Mouse (Mus musculus) right cerebral cortex, postnatal 4 days (tissue): Measurements from ENCODE around the gene 7530416G11Rik.

ENCODE experiments used
- DNase-seq: peaks from one replicate; pipeline ENCODE4 v3.0.0-alpha.2; 2022

7530416G11Rik gene

GRCm38 (mm10) chr15:85503127-85503526 lies at the start of gene 7530416G11Rik:
7530416G11Rik (minus strand) TSS chr15:85503227.
- DNase-seq, result no peak

- no peak for DNase-seq
Observed at GRCm38 (mm10) chr15:85546500-85546899, 43.5 kb upstream of the 7530416G11Rik start.

- DNase-seq, result no peak
Observed at GRCm38 (mm10) chr15:85545369-85545768, 42.3 kb upstream of the 7530416G11Rik start.

DNA sequence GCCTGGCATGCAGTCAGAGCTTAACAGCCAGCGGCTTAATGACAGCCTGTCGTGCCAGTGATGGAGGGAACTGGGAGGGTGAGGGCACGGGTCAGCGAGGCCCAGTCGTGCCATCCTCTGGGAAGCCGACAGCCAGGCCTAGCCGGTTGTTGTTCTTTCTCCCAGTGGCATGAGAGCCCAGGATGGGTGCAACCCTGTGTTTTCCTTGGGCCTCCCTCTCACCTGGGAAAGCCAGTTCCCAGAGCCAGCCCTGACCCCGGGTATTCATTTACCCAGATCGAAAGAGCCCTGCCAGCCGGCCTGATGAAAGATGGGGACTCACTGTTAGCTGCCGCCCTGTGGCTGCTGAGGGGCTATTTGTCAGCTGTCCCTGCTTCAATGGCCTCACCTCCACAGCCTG lies 35.1 kb upstream of the 7530416G11Rik start:
- no peak for DNase-seq

DNA sequence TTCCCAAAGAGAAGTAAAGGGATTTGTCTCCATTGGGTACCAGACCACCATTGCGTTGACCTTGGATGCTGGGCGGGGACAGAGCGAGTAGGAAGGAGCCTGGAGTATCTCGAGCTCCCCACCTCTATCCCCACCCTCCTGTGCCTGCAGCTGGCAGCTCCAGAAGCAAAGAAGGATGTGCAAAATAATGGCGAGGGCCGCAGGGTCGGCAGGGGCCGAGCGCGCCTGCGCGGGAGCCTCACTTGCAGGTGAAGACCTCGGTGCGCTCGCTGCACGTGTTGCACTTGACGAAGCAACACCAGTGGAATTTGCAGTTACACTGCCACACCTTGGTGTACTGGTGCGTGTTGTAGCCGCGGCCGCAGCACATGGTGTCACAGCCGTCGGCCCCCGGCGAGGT lies 34.1 kb upstream of the 7530416G11Rik start:
- no peak for DNase-seq

GRCm38 (mm10) chr15:85534646-85535045 lies 31.6 kb upstream of the 7530416G11Rik start:
- DNase-seq, result no peak

DNA sequence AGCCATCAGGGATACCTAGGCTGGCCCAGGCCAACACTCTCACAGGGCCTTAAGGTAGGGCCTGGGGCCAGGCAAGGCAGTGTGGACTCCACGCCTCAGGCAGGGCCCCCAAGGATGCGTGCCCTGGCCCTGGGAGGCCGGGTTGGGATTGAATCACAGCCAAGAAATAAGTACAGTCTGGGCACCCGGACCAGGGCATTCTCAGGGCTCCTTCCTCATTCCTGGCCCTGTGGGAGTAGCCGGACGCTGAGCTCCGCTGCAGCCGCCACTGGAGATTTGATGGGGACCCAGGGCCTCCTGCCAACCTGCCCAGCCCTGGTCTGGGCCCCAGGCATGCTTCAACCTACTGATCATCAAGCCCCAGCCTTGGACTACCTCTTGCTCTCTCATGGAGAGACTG lies 31.2 kb upstream of the 7530416G11Rik start:
- DNase-seq, result no peak

DNA sequence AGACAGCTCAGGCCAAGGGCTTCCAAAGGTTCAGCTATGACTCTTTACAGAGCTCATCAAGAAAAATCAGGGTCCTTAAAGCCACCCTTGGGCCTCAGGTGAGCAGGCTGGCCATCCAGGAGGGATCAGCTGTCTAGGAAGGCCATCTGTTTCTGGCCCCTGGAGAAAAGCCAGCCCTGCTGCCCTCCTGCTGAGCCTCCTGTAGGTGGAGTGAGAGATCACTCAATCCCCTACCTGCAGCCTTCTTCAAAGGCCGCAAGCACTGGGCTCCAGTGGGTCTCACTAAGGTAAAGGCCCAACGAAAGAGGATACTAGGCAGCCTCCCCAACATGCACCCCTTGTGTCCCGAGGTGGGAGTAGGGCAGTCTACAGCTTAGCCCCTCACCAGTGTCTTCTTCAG lies 29.0 kb upstream of the 7530416G11Rik start:
- no peak for DNase-seq

DNA sequence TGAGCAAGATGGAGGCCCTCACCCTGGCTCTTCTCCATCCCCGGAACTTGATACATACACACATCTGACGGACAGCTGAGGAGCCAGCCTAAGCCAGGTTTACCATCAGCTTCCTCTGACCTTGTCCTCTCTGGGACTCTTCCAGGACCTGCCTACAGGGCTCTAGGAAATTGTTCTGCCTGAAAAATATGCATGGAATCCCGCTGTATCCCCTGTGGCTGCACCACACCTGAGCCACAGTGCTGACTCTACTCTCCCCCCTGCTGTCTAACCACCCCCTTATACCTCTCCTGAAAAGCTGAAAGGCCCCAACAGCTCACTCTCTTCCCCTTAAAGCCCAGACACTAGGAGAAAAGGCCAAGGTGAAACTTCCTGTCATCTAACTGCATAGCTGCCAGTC lies 26.9 kb upstream of the 7530416G11Rik start:
- no peak for DNase-seq

DNA sequence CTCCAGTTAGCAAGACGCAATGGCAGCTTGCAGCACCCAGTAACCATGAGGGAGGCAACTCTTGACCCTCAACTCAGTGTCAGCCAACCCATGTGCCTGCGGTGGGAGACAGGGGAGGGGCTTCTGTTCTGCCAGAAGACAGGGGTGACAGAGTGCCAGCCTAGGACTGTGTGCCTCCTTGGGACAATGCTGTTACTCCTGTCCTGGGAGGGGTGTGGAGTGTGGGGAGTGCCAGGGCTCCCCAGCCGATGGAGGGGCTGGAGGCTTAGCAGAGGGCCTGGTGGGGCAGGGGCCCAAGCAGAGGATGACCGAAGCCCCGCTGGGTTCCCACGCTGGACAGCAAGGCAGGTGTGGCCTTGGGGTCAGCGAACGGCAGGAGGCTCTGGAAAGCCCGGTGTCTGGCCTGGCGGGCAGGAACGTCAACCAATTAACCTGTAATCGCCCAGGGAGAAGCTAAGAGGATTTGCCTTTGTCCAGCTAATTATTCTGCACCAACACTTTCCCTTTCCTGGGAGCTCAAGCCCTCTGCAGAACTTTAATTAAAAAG lies 21.4 kb upstream of the 7530416G11Rik start:
- no peak for DNase-seq

DNA sequence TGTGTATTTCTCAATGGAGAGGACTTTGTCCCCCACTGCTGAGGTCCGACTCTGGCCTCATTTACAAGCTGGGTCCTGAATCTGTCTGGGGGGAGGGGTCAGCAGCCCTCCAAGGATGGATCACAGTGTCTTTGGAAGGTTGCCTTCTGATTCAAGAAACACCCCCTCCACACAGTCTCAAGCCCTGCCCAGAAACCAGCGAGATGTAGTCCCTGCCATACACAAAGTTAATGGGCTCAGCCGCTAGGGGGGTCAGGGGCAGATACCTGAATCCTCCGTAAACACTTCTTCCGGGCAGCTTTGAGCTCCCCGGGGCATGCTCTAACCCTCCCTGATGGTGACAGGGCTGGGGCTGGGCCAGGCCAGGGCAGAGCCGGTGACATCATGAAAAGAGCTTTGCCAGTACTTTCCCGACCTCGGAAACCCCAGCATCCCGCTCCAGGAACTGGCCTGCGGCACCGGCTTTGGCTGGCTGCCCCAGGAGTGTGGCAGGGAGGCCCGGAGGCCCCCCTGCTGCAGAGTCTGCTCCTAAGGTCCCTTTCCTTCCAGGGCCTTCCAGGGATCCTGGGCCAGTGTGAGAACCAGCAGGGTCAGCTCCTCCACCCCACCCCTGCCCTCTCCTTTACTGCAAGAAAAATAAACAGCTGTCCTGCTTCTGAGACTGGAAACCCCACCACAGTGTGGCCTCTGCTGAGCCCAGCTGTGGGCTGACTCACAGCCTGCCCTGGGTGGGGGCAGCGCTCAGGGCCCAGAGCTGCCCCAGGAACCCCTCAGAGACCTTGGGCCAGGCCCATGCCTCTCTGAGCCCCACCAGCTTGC lies 20.4 kb upstream of the 7530416G11Rik start:
- peak; percentile 39 for DNase-seq

GRCm38 (mm10) chr15:85519438-85519837 lies 16.4 kb upstream of the 7530416G11Rik start:
- DNase-seq, result no peak

- DNase-seq, result no peak
Observed at GRCm38 (mm10) chr15:85507370-85508014, 4.5 kb upstream of the 7530416G11Rik start.

DNA sequence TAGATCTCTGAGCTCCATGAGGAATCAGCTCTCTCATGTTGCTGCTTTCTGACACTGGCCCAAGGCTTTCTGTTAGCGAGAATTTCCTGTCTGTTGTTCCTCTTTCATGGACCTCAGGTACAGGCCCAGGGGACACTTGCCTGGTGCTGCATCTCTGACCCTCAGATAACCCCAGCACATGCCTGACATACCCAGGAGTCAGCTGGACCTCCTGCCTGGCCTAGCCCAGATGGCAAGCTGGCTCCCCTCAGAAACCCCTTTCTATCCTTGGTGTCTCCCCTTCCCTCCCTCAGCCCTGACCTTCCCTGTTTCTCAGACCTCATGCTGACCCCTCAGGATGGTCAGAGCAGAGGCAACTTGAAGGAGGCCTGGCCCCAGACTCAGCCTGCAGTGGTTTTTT lies 3.7 kb upstream of the 7530416G11Rik start:
- DNase-seq, result no peak

DNA sequence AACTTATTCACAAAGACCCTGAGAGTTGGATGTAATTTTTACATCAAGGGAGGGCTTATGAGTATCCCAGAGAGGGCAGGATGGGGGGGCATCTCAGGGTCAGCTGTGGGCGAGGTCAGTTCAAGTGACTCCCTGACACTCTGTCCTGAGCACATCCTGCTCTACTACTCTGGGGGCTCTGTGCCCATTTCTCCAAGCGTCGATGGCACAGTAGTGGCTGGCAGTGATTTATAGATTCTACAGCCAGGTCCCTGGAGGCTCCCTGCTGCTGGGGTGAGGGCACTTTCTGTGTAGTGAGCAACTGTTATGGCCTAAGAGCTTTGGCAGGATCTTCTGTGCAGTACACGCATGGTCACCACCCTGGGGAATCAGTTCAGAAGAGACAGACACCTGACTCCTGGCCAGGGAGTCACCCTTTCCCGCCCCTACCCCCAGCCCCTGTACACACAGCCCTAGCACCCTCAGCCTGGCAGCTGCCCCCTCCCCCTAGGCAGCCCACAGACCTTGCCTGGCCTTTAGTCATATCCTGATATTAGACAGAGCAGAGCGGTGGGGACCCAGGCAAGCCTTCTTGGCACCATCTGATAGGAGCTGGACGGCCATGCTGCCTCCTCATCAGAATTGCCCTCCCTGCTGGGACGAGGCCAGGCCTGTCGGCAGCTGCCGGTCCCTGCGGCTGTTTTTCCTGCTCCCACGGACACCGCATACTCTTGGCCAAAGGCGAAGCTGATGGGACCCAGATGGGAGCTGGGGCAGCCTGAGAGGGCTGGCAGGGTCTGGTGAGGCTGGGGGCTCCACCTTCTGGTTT lies 2.3 kb upstream of the 7530416G11Rik start:
- DNase-seq, result peak; percentile 55

GRCm38 (mm10) chr15:85500267-85500666 lies 2.8 kb downstream of the 7530416G11Rik start:
- DNase-seq, result no peak

GRCm38 (mm10) chr15:85497981-85498475 lies 5.0 kb downstream of the 7530416G11Rik start:
- DNase-seq, result no peak

DNA sequence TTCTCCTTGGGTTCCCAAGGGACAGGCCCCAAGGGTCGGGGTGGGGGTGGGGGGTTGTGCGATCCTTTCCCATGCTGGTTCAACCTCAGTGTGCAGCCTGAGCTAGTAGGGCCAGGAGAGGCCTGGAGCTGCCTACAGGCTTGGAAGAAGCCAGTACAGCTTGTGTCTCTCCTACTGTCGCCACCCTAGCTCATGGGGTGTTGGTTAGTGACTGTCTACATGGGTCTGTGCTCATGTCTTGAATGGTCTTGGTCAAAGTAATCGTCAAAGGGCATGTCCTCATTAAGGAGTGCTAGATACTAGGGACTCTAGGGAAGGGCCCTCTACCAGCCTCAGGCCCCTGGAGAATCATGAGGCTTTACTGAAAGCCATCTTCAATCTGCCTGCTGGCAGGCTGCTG lies 5.5 kb downstream of the 7530416G11Rik start:
- DNase-seq, result no peak

- peak; percentile 69 for DNase-seq
Observed at GRCm38 (mm10) chr15:85494163-85494621, 8.8 kb downstream of the 7530416G11Rik start.

DNA sequence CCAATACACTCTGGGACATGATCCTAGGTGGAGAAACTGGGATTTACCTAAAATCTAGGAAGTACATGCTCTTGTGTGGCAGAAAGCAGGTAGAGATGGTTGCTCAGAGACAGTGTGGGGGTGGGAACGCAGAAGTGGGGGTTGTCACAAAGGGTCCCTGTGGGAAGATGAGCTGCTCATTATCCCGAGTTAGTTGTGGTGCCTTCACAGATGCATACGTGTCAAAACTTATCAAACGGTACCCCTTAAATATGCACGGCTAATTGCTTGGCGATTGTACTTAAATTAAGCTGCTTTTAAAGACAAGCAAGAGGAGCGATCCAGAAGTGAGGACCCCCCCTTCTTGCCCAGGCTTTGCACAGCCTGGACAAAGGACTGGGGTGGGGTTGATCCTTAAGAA lies 13.3 kb downstream of the 7530416G11Rik start:
- no peak for DNase-seq

GRCm38 (mm10) chr15:85488900-85489299 lies 14.1 kb downstream of the 7530416G11Rik start:
- no peak for DNase-seq

DNA sequence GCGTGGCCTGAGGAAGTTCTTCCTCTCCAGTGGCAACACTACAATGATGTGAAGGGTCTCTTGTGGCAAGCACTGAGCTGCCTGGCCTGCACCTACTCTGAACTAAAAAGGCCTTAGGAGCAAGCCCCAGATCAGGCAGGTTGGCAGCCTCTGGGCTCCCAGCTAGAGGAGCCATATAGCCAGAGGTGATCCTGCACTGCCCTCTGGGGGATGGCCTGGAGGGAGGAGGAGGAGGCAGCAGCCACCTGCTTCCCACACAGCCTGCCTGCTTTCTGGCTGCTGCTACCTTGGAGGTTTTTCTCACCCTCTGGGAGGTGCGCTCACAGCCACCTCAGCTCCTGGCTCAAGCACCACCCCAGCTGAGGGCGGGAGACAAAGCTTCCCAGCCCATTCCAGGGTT lies 22.4 kb downstream of the 7530416G11Rik start:
- no peak for DNase-seq

DNA sequence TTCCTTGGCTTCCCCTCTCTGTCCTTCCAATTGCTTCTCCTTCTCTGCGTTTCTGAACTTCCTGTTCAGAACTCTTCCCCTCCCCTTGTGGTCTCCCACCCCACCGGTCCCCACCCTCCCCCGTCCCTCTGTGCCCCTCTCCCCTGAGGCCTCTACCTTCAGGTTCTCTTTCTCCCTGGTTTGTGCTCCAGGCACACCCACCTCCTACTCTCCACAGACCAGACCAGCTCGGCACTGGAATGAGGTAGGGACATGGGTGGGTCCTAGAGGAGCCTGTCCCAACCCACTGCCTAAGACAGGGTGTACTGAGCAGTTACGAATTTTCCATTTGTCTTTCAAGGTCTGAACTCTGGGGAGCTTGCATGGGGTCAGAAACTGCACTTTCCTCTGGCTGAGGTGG lies 23.1 kb downstream of the 7530416G11Rik start:
- DNase-seq, result no peak
